Mouse (Mus musculus) gonadal fat pad, adult 2 months (tissue): ENCODE results near the gene Vmn1r40. TPM values are rescaled to one million over a fixed set of nuclear protein-coding genes. Genes with fewer than 3 reads are reported as not detected.

Experiments used
- polyA plus RNA-seq: library from polyadenylated mRNA; depleted of rRNA; stranded (reverse); fragments of >200 nt; gene quantifications from 2 replicates; pipeline ENCODE4 v1.2.3, GENCODE M21; 2012; rRNA removed

The Vmn1r40 gene
- polyA plus RNA-seq, 1 experiment = not detected

Other genes starting within 250 kb of the Vmn1r40 start
- 123 and 158 TPM in 2 replicates for gene Chchd6, start 111.9 kb upstream of the Vmn1r40 start, polyA plus RNA-seq
- 10.4 and 12.5 TPM in 2 replicates for gene Txnrd3, start 63.6 kb upstream of the Vmn1r40 start, polyA plus RNA-seq
- gene Vmn1r41, start 33.2 kb downstream of the Vmn1r40 start, polyA plus RNA-seq = not detected in 2 replicates
- 0.05 TPM in 1 of 2 replicates, not detected in the other for gene Vmn1r42, start 168.9 kb downstream of the Vmn1r40 start, polyA plus RNA-seq
- gene Vmn1r43, start 168.9 kb downstream of the Vmn1r40 start, polyA plus RNA-seq = 0.08 and 0.14 TPM in 2 replicates
- gene Vmn1r44, start 176.1 kb downstream of the Vmn1r40 start, polyA plus RNA-seq = not detected in 2 replicates
- not detected in 2 replicates for gene Vmn1r45, start 233.1 kb downstream of the Vmn1r40 start, polyA plus RNA-seq